Mouse (Mus musculus): ENCODE measurements around the gene Hecw2. TPM values are rescaled to one million over a fixed set of nuclear protein-coding genes. Genes with fewer than 3 reads are reported as not detected.

Hecw2 gene
- polyA plus RNA-seq, 1 experiment from 2014 or later = 2.2 TPM

GRCm38 (mm10) chr1:54046923-54047322 is 148.0 kb downstream of the Hecw2 start:
- ATAC-seq (no peak), DNase-seq (ENCODE audit: low read depth, low spot score) (no peak)
- no peak for TF ChIP-seq CTCF (IDR thresholded peaks at IDR 0.05)
- CTCF ChIA-PET = no interaction called here
- peaks cover 10% of the 10 kb centered on the region for H3K27me3 ChIP-seq
- in situ Hi-C loops (cut with MboI; ENCODE audit: low pct_unique_long_range_greater_than_20kb) = loop anchor here (10.0 kb wide), 2 partner anchors 288 to 328 kb away; no protein-coding TSS in a partner anchor
- POLR2A ChIA-PET = no interaction called here

DNA sequence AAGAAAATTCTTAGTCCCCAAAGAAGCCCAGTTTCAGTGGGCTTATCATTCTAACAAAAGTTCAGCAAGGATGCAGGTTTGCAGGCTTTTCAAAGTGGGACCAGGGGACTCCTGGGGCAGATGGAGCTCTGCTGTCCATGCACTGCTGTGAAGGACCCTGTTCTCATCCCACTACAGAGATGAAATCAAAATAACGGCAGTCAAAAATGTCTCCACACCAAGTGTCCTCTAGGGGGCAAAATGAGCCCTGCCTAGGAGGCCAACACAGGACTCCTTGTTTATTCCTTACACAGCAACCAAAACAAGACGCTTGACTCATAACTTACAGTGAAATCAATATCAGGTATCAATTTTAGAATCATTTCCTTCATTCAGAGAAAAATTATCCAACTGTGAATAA is 155.9 kb downstream of the Hecw2 start:
- TF ChIP-seq CTCF (IDR thresholded peaks at IDR 0.05) = peak; percentile 74
- DNase-seq (ENCODE audit: low read depth, low spot score) (no peak), ATAC-seq (no peak)
- in situ Hi-C loops (cut with MboI; ENCODE audit: low pct_unique_long_range_greater_than_20kb) = no loop called here
- ChIA-PET CTCF (interaction anchor here (0.7 to 1.1 kb wide), 2 partner anchors 14 to 36 kb away, joined by 3 read pairs; no protein-coding TSS in a partner anchor), POLR2A (no interaction called here)
- peaks cover 21% of the 10 kb centered on the region for H3K27me3 ChIP-seq

DNA sequence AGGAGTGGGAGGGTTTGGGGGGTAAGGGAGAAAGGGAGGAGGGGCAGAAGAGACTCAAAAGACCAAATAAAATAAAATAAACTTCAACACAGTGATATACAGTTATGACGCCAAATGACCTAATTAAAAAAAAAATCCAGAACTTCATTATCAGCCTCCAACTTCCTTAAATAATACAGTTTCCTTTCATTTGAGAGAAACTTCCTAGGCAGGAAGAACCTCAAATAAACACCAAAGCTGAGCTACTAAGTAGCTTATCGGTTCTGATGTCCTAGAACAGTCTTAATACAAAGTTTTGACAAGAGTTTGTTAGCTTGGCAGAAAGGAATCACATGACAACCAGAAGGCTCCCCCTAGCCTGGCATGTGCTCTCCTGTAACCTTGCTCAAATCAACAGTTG is 177.3 kb downstream of the Hecw2 start:
- no peak for TF ChIP-seq CTCF (IDR thresholded peaks at IDR 0.05)
- in situ Hi-C loops (cut with MboI; ENCODE audit: low pct_unique_long_range_greater_than_20kb) = no loop called here
- no peak for ATAC-seq
- ChIA-PET POLR2A (no interaction called here), CTCF (interaction anchor here (1.3 kb wide), 1 partner anchor 9 kb away, joined by 5 read pairs; no protein-coding TSS in a partner anchor)
- peaks cover 5% of the 10 kb centered on the region for H3K27me3 ChIP-seq
- no peak for DNase-seq (ENCODE audit: low read depth, low spot score)

- H3K27me3 ChIP-seq = peaks cover 5% of the 10 kb centered on the region
- in situ Hi-C loops (cut with MboI; ENCODE audit: low pct_unique_long_range_greater_than_20kb) = no loop called here
- DNase-seq (ENCODE audit: low read depth, low spot score) = no peak
- no peak for TF ChIP-seq CTCF (IDR thresholded peaks at IDR 0.05)
- POLR2A ChIA-PET = no interaction called here
- ATAC-seq = no peak
- CTCF ChIA-PET = interaction anchor here (0.7 kb wide), 1 partner anchor 384 kb away, joined by 3 read pairs; no protein-coding TSS in a partner anchor
These were observed 179.2 kb downstream of the Hecw2 start for GRCm38 (mm10) chr1:54015739-54016138.

DNA sequence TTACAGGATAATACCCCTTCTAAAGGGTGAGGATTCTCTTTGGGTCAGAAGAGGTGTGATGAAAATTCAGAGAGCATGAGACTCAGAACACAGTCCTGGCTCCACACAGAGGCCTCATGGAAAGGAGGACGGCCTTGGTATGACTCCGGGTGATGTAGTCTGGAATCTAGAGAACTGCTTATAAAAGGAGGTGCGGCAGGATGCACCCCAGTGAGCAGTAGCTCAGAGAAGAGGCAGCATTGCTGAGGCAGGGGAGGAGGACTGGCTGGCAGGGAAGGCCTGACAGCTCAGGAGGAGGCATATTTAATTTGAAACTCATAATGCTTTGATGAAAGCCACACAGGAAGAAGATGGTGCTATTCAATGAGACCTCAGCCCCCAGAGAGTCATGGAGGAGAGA is 182.6 kb downstream of the Hecw2 start:
- ChIA-PET CTCF (no interaction called here), POLR2A (no interaction called here)
- ATAC-seq (peak; percentile 90), DNase-seq (ENCODE audit: low read depth, low spot score) (peak; percentile 27)
- TF ChIP-seq CTCF (IDR thresholded peaks at IDR 0.05) = no peak
- no peaks in the 10 kb centered on the region for H3K27me3 ChIP-seq
- in situ Hi-C loops (cut with MboI; ENCODE audit: low pct_unique_long_range_greater_than_20kb) = no loop called here

DNA sequence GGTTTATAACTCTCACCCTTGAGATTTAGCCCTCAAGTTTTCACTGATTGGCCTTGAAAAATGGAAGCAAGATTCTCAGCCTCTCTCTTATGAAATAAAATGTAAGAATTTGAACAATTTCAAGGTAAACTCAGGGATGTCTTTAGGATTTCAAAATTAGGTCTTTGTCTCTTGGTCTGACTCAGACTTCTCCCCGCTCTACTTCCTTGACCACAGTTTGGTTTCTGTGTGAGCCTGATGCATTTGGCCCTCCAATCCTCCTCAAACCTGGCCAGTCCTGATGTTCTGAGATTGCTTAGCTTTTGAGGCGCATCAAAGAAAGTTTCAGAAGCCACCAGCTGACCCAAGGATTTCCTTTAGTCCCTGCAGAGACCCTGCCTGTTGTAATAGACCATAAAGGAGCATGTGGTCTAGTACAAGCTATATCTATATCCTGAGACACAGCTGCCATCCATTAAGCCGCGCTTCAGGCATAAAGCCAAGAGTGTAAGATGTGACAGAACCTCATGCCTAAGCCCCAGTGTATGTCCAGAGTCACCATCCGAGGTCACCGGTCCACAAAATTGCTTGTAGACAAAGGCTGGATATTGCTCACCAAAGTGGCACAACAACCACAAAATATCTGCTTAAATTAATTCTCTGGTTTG is 185.4 kb downstream of the Hecw2 start:
- in situ Hi-C loops (cut with MboI; ENCODE audit: low pct_unique_long_range_greater_than_20kb) = no loop called here
- ATAC-seq = peak; percentile 8
- TF ChIP-seq CTCF (IDR thresholded peaks at IDR 0.05) = no peak
- POLR2A ChIA-PET = no interaction called here
- CTCF ChIA-PET = interaction anchor here (1.9 kb wide), 1 partner anchor 8 kb away, joined by 5 read pairs; no protein-coding TSS in a partner anchor
- DNase-seq (ENCODE audit: low read depth, low spot score) = peak; percentile 13
- no peaks in the 10 kb centered on the region for H3K27me3 ChIP-seq

DNA sequence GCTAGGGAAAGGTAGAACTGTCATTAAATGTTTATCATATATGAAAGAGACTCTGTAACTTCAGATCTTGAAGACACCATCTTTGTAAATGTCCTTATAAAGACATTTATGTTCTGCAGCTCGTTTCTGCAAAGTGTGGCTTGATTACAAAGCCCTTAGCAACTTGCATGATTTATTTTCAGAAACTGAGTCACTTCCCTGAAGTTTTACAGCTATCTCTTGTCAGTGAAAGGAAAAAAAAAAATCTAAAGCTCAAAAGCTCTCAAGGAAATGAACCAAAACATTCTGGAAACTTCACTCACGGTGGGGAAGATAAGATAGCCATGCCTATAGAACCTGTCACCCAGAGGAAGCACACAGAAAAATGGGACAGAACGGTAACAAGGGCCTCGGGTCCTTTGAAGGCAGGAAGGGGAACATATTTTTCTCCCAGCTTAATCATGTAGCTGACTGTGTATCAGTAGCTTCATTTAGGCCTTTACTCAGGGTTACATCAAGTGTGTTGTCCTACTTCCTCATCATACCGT is 189.0 kb downstream of the Hecw2 start:
- in situ Hi-C loops (cut with MboI; ENCODE audit: low pct_unique_long_range_greater_than_20kb) = no loop called here
- TF ChIP-seq CTCF (IDR thresholded peaks at IDR 0.05) = no peak
- H3K27me3 ChIP-seq = peaks cover 6% of the 10 kb centered on the region
- no peak for DNase-seq (ENCODE audit: low read depth, low spot score)
- CTCF ChIA-PET = interaction anchor here (1.7 kb wide), 1 partner anchor 10 kb away, joined by 4 read pairs; no protein-coding TSS in a partner anchor
- POLR2A ChIA-PET = interaction anchor here (0.7 kb wide), 1 partner anchor 8 kb away, joined by 3 read pairs; no protein-coding TSS in a partner anchor
- no peak for ATAC-seq

DNA sequence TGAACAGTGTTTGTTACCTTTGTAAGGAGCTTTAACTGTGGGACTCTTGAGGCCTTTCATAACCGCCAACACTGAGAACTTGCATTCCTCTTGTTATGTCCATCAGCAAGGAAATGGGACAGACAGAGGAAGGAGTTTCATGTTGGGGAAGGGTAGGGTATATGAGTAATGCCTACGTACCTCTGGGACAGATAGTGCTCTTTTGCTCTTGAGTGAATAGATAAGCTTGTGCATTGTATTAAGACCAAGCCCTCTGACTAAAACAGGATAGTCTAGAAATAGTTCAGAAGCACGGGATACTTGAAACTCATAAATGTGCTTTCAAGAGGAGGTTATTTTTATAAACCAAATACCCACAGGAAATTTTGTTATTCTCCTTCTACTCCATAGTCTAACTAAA is 191.7 kb downstream of the Hecw2 start:
- peaks cover 12% of the 10 kb centered on the region for H3K27me3 ChIP-seq
- in situ Hi-C loops (cut with MboI; ENCODE audit: low pct_unique_long_range_greater_than_20kb) = no loop called here
- ATAC-seq = no peak

GRCm38 (mm10) chr1:54002077-54002476 is 192.9 kb downstream of the Hecw2 start:
- in situ Hi-C loops (cut with MboI; ENCODE audit: low pct_unique_long_range_greater_than_20kb) = no loop called here
- CTCF ChIA-PET = no interaction called here
- DNase-seq (ENCODE audit: low read depth, low spot score) = no peak
- ATAC-seq = no peak
- peaks cover 13% of the 10 kb centered on the region for H3K27me3 ChIP-seq
- POLR2A ChIA-PET = no interaction called here
- no peak for TF ChIP-seq CTCF (IDR thresholded peaks at IDR 0.05)

More for the DNA sequence above, 191.7 kb downstream of the Hecw2 start:
- no peak for DNase-seq (ENCODE audit: low read depth, low spot score)
- TF ChIP-seq CTCF (IDR thresholded peaks at IDR 0.05) = no peak
- POLR2A ChIA-PET = no interaction called here
- CTCF ChIA-PET = no interaction called here

DNA sequence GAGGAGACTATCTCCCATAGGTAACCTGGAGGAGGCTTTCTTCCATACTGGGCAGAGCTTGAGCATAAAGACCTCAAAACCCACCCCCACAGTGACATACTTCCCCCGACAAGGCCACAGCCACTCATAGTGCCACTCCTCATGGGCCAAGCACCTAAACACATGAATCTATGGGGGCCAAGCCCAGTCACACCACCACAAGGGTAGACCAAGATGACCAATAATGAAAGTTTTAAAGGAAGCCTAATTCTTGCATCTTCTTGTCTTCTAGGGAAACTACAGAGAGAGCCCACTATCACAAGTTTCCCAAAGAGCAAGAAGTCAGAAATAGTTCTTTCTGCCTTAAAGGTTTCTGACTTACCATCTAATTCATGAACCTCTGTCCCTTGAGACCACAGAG is 197.7 kb downstream of the Hecw2 start:
- H3K27me3 ChIP-seq = peaks cover 6% of the 10 kb centered on the region
- ChIA-PET POLR2A (interaction anchor here (0.5 kb wide), 1 partner anchor 9 kb away, joined by 3 read pairs; no protein-coding TSS in a partner anchor), CTCF (no interaction called here)
- ATAC-seq (no peak), DNase-seq (ENCODE audit: low read depth, low spot score) (no peak)
- no peak for TF ChIP-seq CTCF (IDR thresholded peaks at IDR 0.05)
- in situ Hi-C loops (cut with MboI; ENCODE audit: low pct_unique_long_range_greater_than_20kb) = no loop called here

GRCm38 (mm10) chr1:53986185-53986892 is 208.6 kb downstream of the Hecw2 start:
- in situ Hi-C loops (cut with MboI; ENCODE audit: low pct_unique_long_range_greater_than_20kb) = no loop called here
- ChIA-PET POLR2A (no interaction called here), CTCF (no interaction called here)
- peaks cover 10% of the 10 kb centered on the region for H3K27me3 ChIP-seq
- no peak for ATAC-seq
- TF ChIP-seq CTCF (IDR thresholded peaks at IDR 0.05) = no peak
- no peak for DNase-seq (ENCODE audit: low read depth, low spot score)
